Mouse (Mus musculus) adipose tissue, adult 10 weeks (tissue): Measurements from ENCODE around the gene Rpusd1. TPM values are rescaled to one million over a fixed set of nuclear protein-coding genes. Genes with fewer than 3 reads are reported as not detected.

Experiments used
- polyA plus RNA-seq: library from polyadenylated mRNA; stranded (reverse); fragments of 350-450 nt; fragmentation: Illumina TruSeq; extraction: RNeasy Lipid Tissue Mini Kit (QIAGEN cat#74804); gene quantifications from one replicate; pipeline ENCODE4 v1.2.3, GENCODE M21; 2014; ENCODE audit warnings: low read depth, low replicate concordance

Rpusd1 gene
- polyA plus RNA-seq, result 10.7 TPM

DNA sequence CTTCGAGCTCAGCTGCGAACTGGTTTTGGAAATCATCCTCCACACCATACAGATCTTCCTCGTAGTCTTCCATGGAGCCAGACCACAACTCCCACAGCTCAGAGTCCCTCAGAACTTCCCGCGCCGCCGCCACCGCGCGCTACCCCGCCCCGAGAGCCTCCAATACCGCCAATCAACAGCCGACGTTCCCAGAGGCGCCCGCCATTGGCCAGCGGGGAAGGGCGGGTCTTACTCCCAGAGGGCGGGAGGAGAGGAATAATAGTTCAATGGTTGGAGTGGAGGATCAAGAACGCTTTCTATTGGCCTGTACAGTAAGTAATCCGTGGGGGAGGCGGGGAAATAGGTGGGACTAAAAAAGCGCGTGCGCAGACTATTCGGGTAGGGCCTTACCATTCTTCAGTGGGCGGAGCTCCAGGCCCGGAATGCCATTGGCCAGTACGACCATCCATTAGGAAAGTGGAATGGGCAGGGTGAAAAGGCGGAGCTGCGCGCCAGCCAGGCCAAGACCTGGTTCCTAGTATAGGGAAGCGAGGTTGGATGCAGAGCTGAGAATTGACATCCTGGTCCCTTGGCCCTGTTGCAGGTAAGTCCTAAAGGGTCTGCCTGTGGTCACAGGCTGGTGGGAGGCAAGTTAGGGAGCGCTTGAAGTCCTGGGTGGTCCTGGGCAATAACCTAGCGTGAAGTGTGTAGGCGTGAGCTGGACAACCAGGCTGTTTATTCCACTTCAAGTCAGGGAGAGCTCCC, at the start of gene Rpusd1, which contains the start of gene Chtf18:
TSS of gene Rpusd1 (plus strand) at position 406 of the 744 bp plus-strand sequence.
TSS of gene Chtf18 (minus strand) at position 155 of the 744 bp plus-strand sequence.

DNA sequence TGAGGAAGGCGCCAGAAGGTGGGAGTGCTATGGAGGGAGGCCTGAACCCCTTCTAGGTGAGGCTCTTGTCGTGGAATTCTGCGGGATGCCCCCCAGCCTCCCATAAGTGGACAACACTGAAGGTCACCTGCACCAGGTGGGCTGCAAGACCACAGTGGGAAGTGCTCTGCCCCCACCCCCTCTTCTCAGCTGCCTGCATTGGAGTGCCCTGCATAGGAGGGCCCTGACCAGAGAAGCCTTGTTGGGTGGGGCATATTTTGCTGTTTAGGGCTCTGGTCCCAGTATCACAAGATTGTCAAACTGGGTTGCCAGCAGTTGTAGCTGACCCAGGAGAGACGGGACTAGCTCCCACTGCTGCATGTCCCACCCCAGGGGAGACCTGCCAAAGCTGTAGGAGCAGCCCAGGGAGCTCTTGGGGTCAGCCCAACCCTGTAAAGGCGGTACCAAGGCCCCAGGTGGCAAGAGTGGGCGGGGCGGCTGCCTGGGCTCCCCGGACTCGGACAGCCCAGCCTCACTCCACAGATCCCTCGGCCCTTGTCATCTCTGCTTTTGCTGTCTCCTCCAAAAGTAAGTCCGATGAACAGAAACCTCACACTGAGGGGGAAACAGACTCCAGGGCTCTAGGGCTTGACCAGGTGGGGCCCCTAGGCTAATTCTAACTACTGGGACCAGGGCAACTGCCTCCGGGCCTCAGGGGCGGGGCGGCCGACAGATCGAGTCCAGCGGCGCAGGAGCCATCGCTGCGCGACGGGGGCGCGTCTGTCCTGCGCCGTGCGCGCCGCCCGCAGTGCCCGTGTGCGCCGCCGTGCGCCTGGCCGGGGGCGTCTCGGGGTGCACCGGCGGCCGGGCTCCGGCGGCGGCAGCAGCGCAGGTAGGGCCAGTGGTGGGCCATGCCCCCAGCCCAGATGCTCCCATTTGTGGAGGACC, 10.5 kb upstream of the Rpusd1 start, which contains the start of gene Gng13:
TSS of gene Gng13 (plus strand) at position 461 of the 927 bp plus-strand sequence.

DNA sequence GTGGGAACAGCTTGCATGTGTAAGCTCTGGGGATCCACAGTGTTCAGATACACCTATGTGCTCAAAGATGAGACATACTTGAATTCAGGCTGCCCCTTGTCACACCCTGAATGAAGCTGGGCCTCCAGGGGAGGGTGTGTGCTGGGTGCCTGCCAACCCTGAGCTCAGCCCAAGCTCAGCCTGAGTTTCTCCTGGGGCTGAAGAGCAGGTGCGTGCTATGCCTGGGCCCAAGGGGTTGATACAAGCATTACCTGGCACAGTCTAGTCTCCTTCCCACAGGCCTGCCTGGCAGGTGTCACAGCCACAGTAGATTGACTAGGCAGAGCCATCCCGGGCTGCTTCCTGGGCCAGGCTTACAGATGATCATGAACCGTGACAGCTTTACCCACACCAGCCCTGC, 8.3 kb downstream of the Rpusd1 start, which contains the start of gene Mslnl:
TSS of gene Mslnl (plus strand) at position 298 of the 400 bp plus-strand sequence.

DNA sequence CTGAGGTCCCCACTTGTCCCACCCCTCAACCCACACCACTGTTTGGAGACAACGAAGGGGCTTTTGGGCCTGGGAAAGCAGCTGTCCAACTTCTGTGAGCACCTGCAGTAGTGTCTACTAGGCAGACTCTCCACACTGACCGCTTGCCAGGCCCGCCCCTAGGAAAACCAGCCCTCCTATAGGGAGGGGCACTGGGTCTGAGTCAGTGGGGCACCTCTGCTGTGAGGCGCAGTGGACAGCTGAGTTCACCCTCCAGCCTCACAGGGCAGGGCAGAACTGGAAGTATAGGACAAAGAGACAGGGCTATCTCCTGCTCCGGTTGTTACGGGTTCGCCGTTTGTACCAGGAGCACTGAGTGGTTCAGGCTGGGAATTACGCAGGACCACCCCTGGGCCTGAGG, 26.8 kb downstream of the Rpusd1 start, which contains the start of gene Msln:
TSS of gene Msln (minus strand) at position 138 of the 400 bp plus-strand sequence.

DNA sequence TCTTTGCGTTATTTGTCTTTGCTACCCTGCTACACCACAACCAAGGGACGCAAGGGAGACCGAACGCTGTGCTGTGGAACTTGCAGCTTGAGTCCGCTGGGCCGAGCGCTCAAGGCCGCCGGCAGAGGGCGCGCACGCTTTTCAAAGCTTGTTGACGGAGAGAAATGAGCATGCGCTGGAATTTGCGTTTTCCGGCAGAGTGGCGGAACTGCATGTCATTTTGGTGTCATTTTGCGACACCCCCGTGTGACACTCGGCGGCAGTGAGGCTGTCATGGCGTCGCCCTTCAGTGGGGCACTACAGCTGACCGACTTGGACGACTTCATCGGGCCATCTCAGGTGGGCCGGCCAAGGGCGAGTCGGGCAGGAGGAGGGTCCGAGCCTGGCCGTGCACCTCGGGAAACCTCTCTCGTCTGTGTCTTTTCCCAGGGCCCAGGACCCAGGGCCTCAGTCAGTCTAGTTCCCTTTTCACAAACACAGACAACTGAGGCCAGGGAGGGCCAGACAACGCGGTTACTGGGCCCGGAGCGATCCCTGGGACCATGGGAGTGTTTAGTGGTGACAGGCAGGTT, 46.2 kb downstream of the Rpusd1 start, which contains the start of gene Narfl:
TSS of gene Narfl (plus strand) at position 228 of the 572 bp plus-strand sequence.

Other genes with a start within 250 kb of the Rpusd1 start
- gene Sstr5, start 230.4 kb upstream of the Rpusd1 start, polyA plus RNA-seq, result not detected
- 0.60 TPM for gene Sox8, start 157.0 kb upstream of the Rpusd1 start, polyA plus RNA-seq
- gene Lmf1, start 148.6 kb upstream of the Rpusd1 start, polyA plus RNA-seq, result 20.8 TPM
- not detected for gene Gng13, start 10.5 kb upstream of the Rpusd1 start, polyA plus RNA-seq
- gene Chtf18, start 251 bp upstream of the Rpusd1 start, polyA plus RNA-seq, result 1.7 TPM
- gene Mslnl, start 8.4 kb downstream of the Rpusd1 start, polyA plus RNA-seq, result 0.11 TPM
- gene Msln, start 26.7 kb downstream of the Rpusd1 start, polyA plus RNA-seq, result 26.3 TPM
- 17.1 TPM for gene Narfl, start 46.1 kb downstream of the Rpusd1 start, polyA plus RNA-seq
- 27.9 TPM for gene Haghl, start 58.0 kb downstream of the Rpusd1 start, polyA plus RNA-seq
- gene Ccdc78, start 58.9 kb downstream of the Rpusd1 start, polyA plus RNA-seq, result 0.32 TPM
- 85.6 TPM for gene Fam173a, start 65.2 kb downstream of the Rpusd1 start, polyA plus RNA-seq
- not detected for gene AC134908.4, start 68.0 kb downstream of the Rpusd1 start, polyA plus RNA-seq
- gene Metrn, start 69.5 kb downstream of the Rpusd1 start, polyA plus RNA-seq, result 10.5 TPM
- 0.35 TPM for gene Fbxl16, start 81.4 kb downstream of the Rpusd1 start, polyA plus RNA-seq
- 14.1 TPM for gene Wdr24, start 96.0 kb downstream of the Rpusd1 start, polyA plus RNA-seq
- gene Jmjd8, start 101.2 kb downstream of the Rpusd1 start, polyA plus RNA-seq, result 62.1 TPM
- gene Stub1, start 105.7 kb downstream of the Rpusd1 start, polyA plus RNA-seq, result 137 TPM
- 43.9 TPM for gene Rhbdl1, start 109.6 kb downstream of the Rpusd1 start, polyA plus RNA-seq
- gene Gm20683, start 114.1 kb downstream of the Rpusd1 start, polyA plus RNA-seq, result 17.7 TPM
- gene Rhot2, start 117.2 kb downstream of the Rpusd1 start, polyA plus RNA-seq, result 37.8 TPM
- 12.3 TPM for gene Wdr90, start 133.8 kb downstream of the Rpusd1 start, polyA plus RNA-seq
- gene Mcrip2, start 141.1 kb downstream of the Rpusd1 start, polyA plus RNA-seq, result 30.4 TPM
- 50.1 TPM for gene Mettl26, start 147.4 kb downstream of the Rpusd1 start, polyA plus RNA-seq
- gene Wfikkn1, start 153.2 kb downstream of the Rpusd1 start, polyA plus RNA-seq, result 1.1 TPM
- gene Rab40c, start 192.1 kb downstream of the Rpusd1 start, polyA plus RNA-seq, result 22.5 TPM
- gene Pigq, start 217.3 kb downstream of the Rpusd1 start, polyA plus RNA-seq, result 65.9 TPM
- gene Nhlrc4, start 217.3 kb downstream of the Rpusd1 start, polyA plus RNA-seq, result 2.3 TPM
- gene A930017K11Rik, start 224.9 kb downstream of the Rpusd1 start, polyA plus RNA-seq, result 1.3 TPM